Mouse (Mus musculus) ES-Bruce4 (cell line): ENCODE measurements around the gene Hinfp.

Source experiments
- EP300 ChIP-seq: IDR thresholded peaks from 2 replicates; pipeline ENCODE4 v1.6.1; 2011; ENCODE audit warnings: low read depth, low read length; ENCODE audit not compliant: insufficient read depth
- POLR2A ChIP-seq: IDR thresholded peaks from one replicate; pipeline ENCODE4 v1.8.1; 2011; ENCODE audit warnings: low read length; ENCODE audit not compliant: insufficient read depth

GRCm38 (mm10) chr9:44287003-44287400 is 18.5 kb downstream of the Hinfp start:
- no peak for TF ChIP-seq EP300
- no peak for TF ChIP-seq POLR2A
